15 mouse cellular contexts compared by ENCODE assay signal in the genomic region with DNA sequence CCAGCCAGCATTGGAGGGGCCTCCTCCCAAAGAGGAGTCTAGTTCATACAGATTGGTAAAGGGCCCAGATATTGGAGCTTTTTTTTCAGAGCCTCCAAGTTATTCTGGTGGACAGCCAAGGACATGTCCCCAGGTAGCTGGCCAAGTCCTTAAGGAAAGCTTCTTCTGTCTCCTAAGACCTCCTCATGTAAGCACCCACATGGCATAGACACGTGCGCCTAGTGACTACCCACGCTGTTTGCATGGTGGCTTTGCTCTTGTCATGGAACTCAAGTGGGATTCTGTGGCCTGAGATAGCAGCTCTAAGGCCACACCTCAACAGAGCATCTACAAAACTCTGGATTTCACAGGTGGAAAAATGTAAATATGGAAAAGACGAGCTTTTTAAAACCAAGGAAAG.
DNase-seq lines count a peak whose midpoint lies in the region; ATAC-seq and TF ChIP-seq lines count a peak whose summit lies in the region.
"Had no signal": no experiment of that assay in that cellular context is flagged by ENCODE, and none has a peak within 500 bp of the region (broad histone marks: within the 10 kb centered on the region; RNA-seq: fewer than 3 reads in every experiment).

No protein-coding gene starts in this region.

- intact Hi-C loops in left cerebral cortex, adult 2 months (cut with DNase I) = loop anchor here (5.0 kb wide), 1 partner anchor 157 kb away; no protein-coding TSS in a partner anchor

- H3K27me3 ChIP-seq in midbrain, postnatal 0 days (ENCODE audit: insufficient read depth, low read length) = no peaks in the 10 kb centered on the region
- H3K27me3 ChIP-seq: CH12.LX; liver, embryonic 13.5 days had no signal

- H3K36me3 ChIP-seq in midbrain, postnatal 0 days (ENCODE audit: insufficient read depth, low read length) = no peaks in the 10 kb centered on the region
- H3K36me3 ChIP-seq: heart, embryonic 10.5 days; liver, embryonic 13.5 days had no signal

- H3K9me3 ChIP-seq in midbrain, postnatal 0 days (ENCODE audit: low read length) = no peaks in the 10 kb centered on the region
- H3K9me3 ChIP-seq: heart, embryonic 10.5 days; liver, embryonic 13.5 days had no signal

- H3K4me3 ChIP-seq in left cerebral cortex, adult 2 months = no peak overlapping the region
- no peak overlapping the region for H3K4me3 ChIP-seq in midbrain, postnatal 0 days (ENCODE audit: low read depth, low read length)
- H3K4me3 ChIP-seq: heart, embryonic 10.5 days; liver, embryonic 13.5 days had no signal

- 96% methylated on average over 4 of the region's 4 CpGs for WGBS in midbrain, postnatal 0 days

- DNase-seq in adrenal gland, postnatal 14 days = peak; percentile 22
- no peak for DNase-seq in adrenal gland, adult 8-10 months
- no peak for DNase-seq in left cerebral cortex, adult 2 months (ENCODE audit: extremely low spot score in 1 of 2, low spot score in 2 of 2)
- DNase-seq in left cerebral cortex, adult 9 months (ENCODE audit: low spot score in 2 of 2) = no peak
- DNase-seq in cerebellum, adult 11-12 months = peak; percentile 80
- DNase-seq in cerebellum, postnatal 36 days = peak; percentile 18 to 51
- no peak for DNase-seq in midbrain, postnatal 0 days (ENCODE audit: low spot score)
- DNase-seq in kidney, adult 11 months = no peak
- DNase-seq: liver, embryonic 13.5 days; midbrain, embryonic 14.5 days; right cerebral cortex, postnatal 14 days had no signal

- peak overlapping the region; percentile 63; the same call in 1 of the 2 replicates for H3K27ac ChIP-seq in left cerebral cortex, adult 2 months
- no peak overlapping the region for H3K27ac ChIP-seq in midbrain, postnatal 0 days (ENCODE audit: low read depth, low read length)
- H3K27ac ChIP-seq: heart, embryonic 10.5 days; kidney, postnatal 0 days; liver, embryonic 13.5 days; macrophage had no signal

- no peak for TF ChIP-seq CTCF in left cerebral cortex, adult 2 months (IDR thresholded peaks at IDR 0.05)
- no peak for TF ChIP-seq CTCF in midbrain, postnatal 0 days (IDR thresholded peaks at IDR 0.05)

- no peaks in the 10 kb centered on the region for H3K4me1 ChIP-seq in midbrain, postnatal 0 days (ENCODE audit: insufficient read depth, low read length)
- H3K4me1 ChIP-seq: liver, embryonic 13.5 days had no signal

- no peak overlapping the region for H3K4me2 ChIP-seq in midbrain, postnatal 0 days (ENCODE audit: low read depth, low read length, poor library complexity, severe bottlenecking)
- H3K4me2 ChIP-seq: liver, embryonic 13.5 days had no signal

- ATAC-seq in midbrain, postnatal 0 days (ENCODE audit: low FRiP score) = no peak

- no peak overlapping the region for H3K9ac ChIP-seq in midbrain, postnatal 0 days (replicated peaks; ENCODE audit: low read length, poor library complexity, severe bottlenecking)
- H3K9ac ChIP-seq: liver, embryonic 13.5 days had no signal

Comparison
In these comparisons a context has a peak if more than half of its experiments do, and no peak if none do; other contexts are left out.
1. DNase-seq: peak in adrenal gland, postnatal 14 days (single experiment), cerebellum, adult 11-12 months (single experiment) and cerebellum, postnatal 36 days (2 of 2); none in adrenal gland, adult 8-10 months (single experiment), left cerebral cortex, adult 2 months (0 of 2), left cerebral cortex, adult 9 months (0 of 2), midbrain, postnatal 0 days (single experiment) and kidney, adult 11 months (single experiment).